Mouse (Mus musculus) liver, embryonic 14.5 days (tissue): ENCODE measurements around the gene Cplx2. TPM values are rescaled to one million over a fixed set of nuclear protein-coding genes. Genes with fewer than 3 reads are reported as not detected.
A peak's percentile ranks its signal among the peaks of the same experiment; 100 is the strongest.

Source experiments
- ATAC-seq: fragments of 200-750 bp; cut with Nextera tagmentation; 2 replicates; pipeline ENCODE4 v1.8.0; 2017; ENCODE audit warnings: moderate number of reproducible peaks, mild to moderate bottlenecking, moderate library complexity; ENCODE audit not compliant: insufficient read depth
- DNase-seq, 3 experiments: peaks; one replicate each; pipeline ENCODE4 v3.0.0-alpha.2; 2012 to 2013; ENCODE audit warnings: low read depth in 3 of 3, low spot score in 3 of 3
- H3K27ac ChIP-seq: fragments of 300-500 bp; sonication (generic); 2 replicates; pipeline ENCODE4 v1.5.1; 2014; ENCODE audit warnings: moderate library complexity, mild to moderate bottlenecking, control low read depth, inconsistent platforms
- H3K27me3 ChIP-seq: fragments of 300-500 bp; sonication (generic); 2 replicates; pipeline ENCODE4 v1.6.1; 2014; ENCODE audit warnings: mild to moderate bottlenecking, low read length, moderate library complexity; ENCODE audit not compliant: control insufficient read depth, insufficient read depth
- H3K36me3 ChIP-seq: fragments of 300-500 bp; sonication (generic); replicated peaks from 2 replicates; pipeline ENCODE4 v1.6.1; 2014; ENCODE audit warnings: low read depth; ENCODE audit not compliant: control insufficient read depth, insufficient read depth
- H3K4me1 ChIP-seq, 2 experiments: fragments of 200-500 bp in 1 of 2; fragments of 300-500 bp in 1 of 2; sonication (generic) in 1 of 2; replicated peaks; 2 replicates each; pipeline ENCODE4 v1.6.1; 2012 to 2014; ENCODE audit warnings: antibody characterized with exemption in 1 of 2, inconsistent platforms in 1 of 2, low read length in 1 of 2; ENCODE audit not compliant: control insufficient read depth in 2 of 2, insufficient read depth in 2 of 2
- H3K4me2 ChIP-seq: fragments of 300-500 bp; sonication (generic); 2 replicates; pipeline ENCODE4 v1.6.1; 2014; ENCODE audit warnings: low read depth, mild to moderate bottlenecking, control low read depth, moderate library complexity
- H3K4me3 ChIP-seq, 2 experiments: fragments of 200-500 bp in 1 of 2; fragments of 300-500 bp in 1 of 2; sonication (generic) in 1 of 2; 2 replicates each; pipeline ENCODE4 v1.5.1; 2012 to 2014; ENCODE audit warnings: low read depth in 2 of 2, low read length in 2 of 2, mild to moderate bottlenecking in 2 of 2, control low read depth in 1 of 2, inconsistent platforms in 1 of 2, moderate library complexity in 1 of 2; ENCODE audit not compliant: insufficient read depth in 1 of 2
- H3K9ac ChIP-seq: fragments of 300-500 bp; sonication (generic); replicated peaks from 2 replicates; pipeline ENCODE4 v1.6.1; 2014; ENCODE audit warnings: mild to moderate bottlenecking, control low read depth, moderate library complexity
- H3K9me3 ChIP-seq: fragments of 300-500 bp; sonication (generic); 2 replicates; pipeline ENCODE4 v1.6.1; 2016; ENCODE audit warnings: low read length, mixed read lengths; ENCODE audit not compliant: control insufficient read depth
- CTCF ChIP-seq: IDR thresholded peaks from 2 replicates; pipeline ENCODE4 v1.5.1; 2016; ENCODE audit warnings: antibody characterized with exemption, low read depth, control low read depth
- EP300 ChIP-seq: IDR thresholded peaks from 2 replicates; pipeline ENCODE4 v1.6.1; 2016; ENCODE audit warnings: antibody characterized with exemption, low read depth
- WGBS: fragments of 180-500 bp; shearing (Covaris S2); extraction: QIAGEN DNeasy Blood & Tissue Kit; methylation state at CpG from one replicate; pipeline ENCODE4 v1.1.7; 2014; ENCODE audit not compliant: insufficient replicate concordance; 5-methylcytosine and 5-hydroxymethylcytosine counted together
- polyA plus RNA-seq, 2 experiments: library from polyadenylated mRNA; depleted of rRNA in 1 of 2; stranded (reverse) in 1 of 2; unstranded in 1 of 2; fragments of >200 nt; fragmentation: Nextera tagmentation in 1 of 2; extraction: Ambion mirVana in 1 of 2; gene quantifications; 2 replicates each; pipeline versions ENCODE4 v1.2.1 to v1.2.3; 2012 to 2014

Gene Cplx2
- polyA plus RNA-seq (2012; rRNA removed) = 0.39 and 0.49 TPM in 2 replicates
- polyA plus RNA-seq (2014; fragmentation: Nextera tagmentation; extraction: Ambion mirVana) = 0.24 and 0.28 TPM in 2 replicates

DNA sequence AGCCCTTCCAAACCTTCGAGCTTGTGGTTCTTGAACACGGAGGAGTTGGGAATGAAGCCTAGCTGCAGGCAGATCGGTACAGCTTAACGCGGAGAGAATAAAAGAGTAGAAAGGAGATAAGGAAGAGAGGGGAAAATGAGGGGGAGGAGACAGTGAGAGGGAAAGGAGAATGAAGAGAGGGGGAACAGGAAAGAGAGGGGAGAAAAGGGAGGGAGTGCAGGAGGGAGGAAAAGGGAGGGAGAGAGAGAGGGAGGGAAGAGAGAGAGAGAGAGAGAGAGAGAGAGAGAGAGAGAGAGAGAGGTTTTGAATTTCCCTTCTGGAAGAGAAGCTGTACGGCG lies at the start of gene Cplx2:
Gene Cplx2, plus strand, starts transcription at position 301 of the 338 bp plus-strand sequence.
- Histone ChIP-seq H3K4me3 (no peak within 1 kb of the TSS), H3K27me3 (peaks cover 16% of the 10 kb centered on the region)
- 7% methylated on average over 7 of the region's 7 CpGs for WGBS

DNA sequence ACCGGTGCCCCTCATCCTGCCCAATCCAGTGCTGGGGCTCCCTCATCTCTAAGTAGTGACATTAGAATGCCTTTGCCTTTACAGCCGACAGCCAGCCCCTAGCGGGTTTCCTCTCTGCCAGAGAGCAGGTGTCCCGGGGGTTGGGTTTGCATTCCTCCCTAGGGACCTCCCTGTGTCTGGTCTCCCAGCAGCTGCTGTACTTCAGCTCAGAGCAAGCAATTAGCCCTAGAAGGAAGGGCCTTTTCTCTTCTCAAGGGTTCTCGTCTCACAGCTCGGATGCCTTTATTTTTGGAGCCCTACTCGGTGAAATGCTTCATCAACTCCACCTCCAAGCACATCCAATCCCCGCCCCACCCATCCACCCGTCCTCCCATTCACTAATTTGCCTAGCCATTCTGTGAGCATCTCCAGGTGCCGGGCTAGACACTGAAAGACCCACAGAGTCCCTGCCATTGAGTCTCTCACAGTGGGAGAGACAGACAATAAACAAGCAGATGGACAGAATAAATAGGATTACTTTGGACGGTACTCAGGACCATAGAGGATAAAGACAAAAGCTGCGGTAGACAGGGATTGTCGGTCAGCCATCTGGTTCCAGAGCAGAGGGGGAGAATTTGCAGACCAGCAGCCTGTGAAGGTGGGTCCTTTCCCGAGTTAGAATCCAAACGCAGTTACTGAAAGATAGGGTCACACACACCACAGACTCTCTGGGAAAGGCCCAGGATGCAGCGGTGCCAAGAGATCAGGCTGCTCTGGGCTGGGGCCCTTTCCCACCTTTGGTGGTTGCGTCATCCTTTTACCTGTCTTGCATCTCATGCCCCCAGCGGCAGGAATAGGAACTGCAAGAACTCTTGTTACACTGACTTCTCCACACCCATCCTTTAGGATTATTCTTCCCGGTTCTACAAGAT lies 48.5 kb upstream of the Cplx2 start:
- Histone ChIP-seq H3K4me3 (no peak overlapping the region), H3K36me3 (no peaks in the 10 kb centered on the region), H3K4me1 (no peaks in the 10 kb centered on the region), H3K9ac (no peak overlapping the region), H3K4me2 (no peak overlapping the region), H3K27ac (no peak overlapping the region), H3K27me3 (no peaks in the 10 kb centered on the region), H3K9me3 (no peaks in the 10 kb centered on the region)
- ATAC-seq (no peak), DNase-seq (peak in 1 of 3 experiments; percentile 18)
- 32% methylated on average over 19 of the region's 19 CpGs for WGBS
- TF ChIP-seq EP300 = no peak
- TF ChIP-seq CTCF = peak; percentile 79

More for the DNA sequence above, at the start of gene Cplx2:
- H3K4me2 ChIP-seq = no peak within 1 kb of the TSS
- H3K36me3 ChIP-seq = no peaks in the 10 kb centered on the region
- no peak for DNase-seq
- TF ChIP-seq EP300 = no peak
- no peak for TF ChIP-seq CTCF
- H3K9me3 ChIP-seq = no peaks in the 10 kb centered on the region
- H3K9ac ChIP-seq = no peak within 1 kb of the TSS
- H3K4me1 ChIP-seq = no peaks in the 10 kb centered on the region
- H3K27ac ChIP-seq = no peak within 1 kb of the TSS
- no peak for ATAC-seq

DNA sequence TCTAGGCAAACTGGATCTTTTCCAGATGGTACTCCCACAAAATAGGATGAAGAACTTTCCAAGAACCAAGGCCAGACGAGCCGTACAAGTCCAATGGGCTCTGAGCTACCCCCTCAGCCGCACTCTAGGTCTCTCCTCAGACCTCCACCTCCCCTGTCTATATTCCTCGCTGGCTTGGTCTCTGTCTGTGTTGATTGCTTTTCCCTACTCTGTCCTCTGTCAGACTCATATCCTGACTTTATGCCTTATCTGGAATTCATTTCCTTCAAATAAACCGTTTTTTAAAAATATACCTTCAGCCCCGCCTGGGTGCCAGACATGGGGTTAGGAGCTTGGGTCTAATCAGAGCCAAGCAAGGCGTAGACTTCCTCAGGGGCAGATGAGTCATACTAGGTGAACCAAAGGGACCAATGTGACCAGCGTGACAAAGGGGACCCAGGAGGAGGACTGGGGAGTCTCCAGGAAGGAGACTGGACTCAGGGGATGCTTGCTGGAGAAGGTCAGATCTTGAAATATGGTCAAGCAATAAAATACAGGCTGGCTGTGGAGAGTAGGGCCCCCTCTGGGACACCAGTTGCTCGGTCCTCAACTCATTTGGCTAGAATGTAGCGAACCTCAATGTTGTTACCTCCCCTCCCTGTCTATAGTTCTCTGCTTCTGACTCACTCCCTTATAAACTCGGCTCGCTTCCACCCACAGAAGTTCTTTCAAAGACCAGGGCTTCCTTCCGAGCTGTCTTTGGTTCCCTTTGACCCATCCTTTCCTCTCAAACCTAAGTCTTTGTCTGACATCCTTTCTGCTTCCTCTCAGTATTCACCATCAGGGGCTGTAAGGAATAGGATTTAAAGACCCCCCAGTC lies 47.6 kb upstream of the Cplx2 start:
- TF ChIP-seq EP300 (no peak), CTCF (no peak)
- 28% methylated on average over 13 of the region's 13 CpGs for WGBS
- Histone ChIP-seq H3K27ac (no peak overlapping the region), H3K9ac (no peak overlapping the region), H3K4me2 (no peak overlapping the region), H3K36me3 (no peaks in the 10 kb centered on the region), H3K4me1 (no peaks in the 10 kb centered on the region), H3K9me3 (no peaks in the 10 kb centered on the region), H3K27me3 (no peaks in the 10 kb centered on the region), H3K4me3 (no peak overlapping the region)
- ATAC-seq (peak; percentile 33; the same call in 1 of the 2 replicates), DNase-seq (no peak)

DNA sequence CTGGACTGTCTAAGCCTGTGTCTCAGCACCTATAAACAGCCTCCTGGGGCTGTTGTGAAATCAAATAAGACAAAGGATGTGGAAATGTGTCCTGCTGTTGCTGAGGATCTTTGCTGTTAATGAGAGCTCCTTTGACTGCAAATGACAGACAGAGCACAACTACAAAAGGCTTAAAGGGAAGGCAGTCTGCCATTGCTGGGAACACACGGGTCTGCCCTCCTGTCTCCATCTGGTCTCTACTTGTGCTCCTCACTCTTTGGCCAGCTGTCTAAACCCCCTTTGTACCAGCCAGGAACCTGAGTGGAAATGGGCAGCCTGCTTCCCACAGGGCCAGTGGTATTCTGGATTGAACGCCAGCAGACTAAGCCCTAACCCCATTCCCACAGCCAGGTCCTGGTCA lies 47.0 kb upstream of the Cplx2 start:
- no peak overlapping the region for H3K9ac ChIP-seq
- DNase-seq (no peak), ATAC-seq (no peak)
- WGBS = 45% methylated on average over 2 of the region's 2 CpGs
- H3K4me2 ChIP-seq = no peak overlapping the region
- no peak overlapping the region for H3K27ac ChIP-seq
- H3K4me1 ChIP-seq = peaks cover 0 to 3% of the 10 kb centered on the region in 2 experiments; a peak in 1 of 4 replicates
- H3K36me3 ChIP-seq = no peaks in the 10 kb centered on the region
- no peak for TF ChIP-seq CTCF
- H3K4me3 ChIP-seq = no peak overlapping the region
- H3K9me3 ChIP-seq = no peaks in the 10 kb centered on the region
- H3K27me3 ChIP-seq = no peaks in the 10 kb centered on the region

DNA sequence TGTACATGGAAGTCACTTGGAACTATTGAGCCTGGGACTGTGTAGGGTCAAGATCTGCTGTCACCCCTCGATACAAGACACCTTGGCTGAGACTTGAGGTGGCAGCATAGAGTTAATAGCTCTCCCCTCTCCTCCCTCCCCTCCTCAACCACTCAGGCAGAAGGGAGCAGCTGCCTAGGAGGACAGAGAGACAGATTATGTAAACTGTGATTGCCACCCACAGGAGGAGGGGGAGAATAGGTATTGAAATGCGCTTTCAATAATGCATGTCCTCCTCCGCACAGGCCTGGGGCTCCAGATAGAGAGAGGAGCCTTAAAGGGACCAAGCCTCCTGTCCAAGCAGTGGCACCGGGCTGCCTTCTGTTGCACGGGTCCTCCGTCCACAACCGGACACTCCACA lies 45.3 kb upstream of the Cplx2 start:
- ATAC-seq (no peak), DNase-seq (no peak)
- Histone ChIP-seq H3K4me3 (no peak overlapping the region), H3K4me2 (no peak overlapping the region), H3K9me3 (no peaks in the 10 kb centered on the region), H3K4me1 (peaks cover 0 to 6% of the 10 kb centered on the region in 2 experiments; a peak in 2 of 4 replicates), H3K27ac (no peak overlapping the region), H3K9ac (no peak overlapping the region), H3K36me3 (no peaks in the 10 kb centered on the region), H3K27me3 (no peaks in the 10 kb centered on the region)
- 61% methylated on average over 7 of the region's 7 CpGs for WGBS
- no peak for TF ChIP-seq CTCF
- TF ChIP-seq EP300 = no peak
